In the genomic region with DNA sequence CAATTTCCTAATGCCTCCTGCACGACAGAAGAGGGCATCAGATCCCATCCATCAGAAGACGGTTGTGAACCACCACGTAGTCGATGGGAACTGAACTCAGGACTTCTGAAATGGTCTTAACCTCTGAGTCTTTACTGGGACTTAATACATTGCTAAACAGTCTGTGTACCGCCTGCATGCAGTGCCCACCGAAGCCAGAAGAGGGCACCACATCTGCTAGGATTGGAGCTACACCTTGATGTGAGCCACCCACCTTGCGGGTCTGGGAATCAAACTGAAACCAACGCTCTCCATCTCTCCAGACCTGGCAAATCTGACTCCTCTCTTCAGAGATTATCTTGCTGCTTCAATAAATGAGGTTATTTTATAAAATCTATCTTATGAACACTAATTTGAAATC, we compare ENCODE assay signal across 8 mouse cellular contexts. TPM values are rescaled to one million over a fixed set of nuclear protein-coding genes. Genes with fewer than 3 reads are reported as not detected.
DNase-seq lines count a peak whose midpoint lies in the region.

No protein-coding gene starts in this region.

- peak; percentile 12 to 42 for DNase-seq in heart, adult 18-20 months
- no peak for DNase-seq in heart, adult 9 months (ENCODE audit: low spot score in 2 of 2)
- DNase-seq in urinary bladder, postnatal 10 days (ENCODE audit: low spot score): peak; percentile 20
- DNase-seq in urinary bladder, postnatal 36 days (ENCODE audit: low spot score in 2 of 2): no peak
- DNase-seq in cerebellum, postnatal 10 days: peak; percentile 65 to 75
- peak; percentile 68 for DNase-seq in heart, postnatal 4 days
- DNase-seq in natural killer cell, adult 2 months (ENCODE audit: low spot score in 2 of 2): peak; percentile 60 to 68
- DNase-seq in layer of hippocampus, postnatal 36 days: no peak

RNA-seq across cellular contexts. Expression of a gene that starts 3.7 kb away (rescaled TPM):
- total RNA-seq in heart, adult 18-20 months (2021): 10 to 100 TPM; 14.7 to 15.3 TPM
- 10 to 100 TPM; 42.4 to 45.1 TPM for total RNA-seq in heart, postnatal 4 days (2021)
- total RNA-seq in layer of hippocampus, postnatal 36 days (2021): 10 to 100 TPM; 36.9 to 43.6 TPM

Comparison
In these comparisons a context has a peak if more than half of its experiments do, and no peak if none do; other contexts are left out.
1. DNase-seq: peak in heart, adult 18-20 months (2 of 2), urinary bladder, postnatal 10 days (single experiment), cerebellum, postnatal 10 days (2 of 2), heart, postnatal 4 days (single experiment) and natural killer cell, adult 2 months (2 of 2); none in heart, adult 9 months (0 of 2), urinary bladder, postnatal 36 days (0 of 2) and layer of hippocampus, postnatal 36 days (0 of 2).